Mouse (Mus musculus) retina, postnatal 1 day (tissue): ENCODE data around the gene Pik3ap1.
"Not testable (repeated sequence)": the region's sequence is repeated elsewhere in the genome, so short reads cannot be mapped to it uniquely, and the experiment has no call there.

ENCODE experiments used
- DNase-seq: peaks from one replicate; pipeline ENCODE4 v3.0.0-alpha.2; 2012

The Pik3ap1 gene

DNA sequence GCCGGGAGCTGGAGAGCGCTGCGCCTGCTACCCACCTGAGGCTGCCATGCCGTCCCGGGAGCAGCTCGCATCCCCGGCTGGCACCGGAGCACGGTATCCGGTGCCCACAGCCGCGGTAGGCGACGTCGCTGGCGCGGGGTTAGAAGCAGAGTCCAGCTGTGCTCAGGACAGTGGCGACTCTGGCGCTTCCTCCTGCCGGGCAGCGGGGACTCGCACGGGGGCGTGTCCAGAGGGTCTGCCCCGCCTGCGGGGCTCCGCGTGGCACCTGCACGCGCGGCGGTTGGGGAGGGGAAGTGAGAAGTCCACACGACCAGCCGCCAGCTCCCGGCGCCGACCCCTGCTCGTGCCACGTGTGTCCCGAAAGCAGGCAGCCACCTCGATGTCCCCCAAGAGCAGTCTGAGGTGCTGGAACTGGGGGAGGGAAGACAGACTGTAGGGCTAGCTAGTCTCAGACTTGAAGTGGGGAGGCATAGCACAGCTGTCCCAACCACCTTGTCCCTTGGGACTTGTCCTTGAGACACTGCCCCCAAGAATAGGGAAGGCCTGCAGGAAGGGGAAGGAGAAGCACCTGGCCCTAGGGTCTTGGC is at the start of gene Pik3ap1:
TSS of gene Pik3ap1 (minus strand) at position 181 of the 587 bp plus-strand sequence.
- DNase-seq = peak; percentile 69

DNA sequence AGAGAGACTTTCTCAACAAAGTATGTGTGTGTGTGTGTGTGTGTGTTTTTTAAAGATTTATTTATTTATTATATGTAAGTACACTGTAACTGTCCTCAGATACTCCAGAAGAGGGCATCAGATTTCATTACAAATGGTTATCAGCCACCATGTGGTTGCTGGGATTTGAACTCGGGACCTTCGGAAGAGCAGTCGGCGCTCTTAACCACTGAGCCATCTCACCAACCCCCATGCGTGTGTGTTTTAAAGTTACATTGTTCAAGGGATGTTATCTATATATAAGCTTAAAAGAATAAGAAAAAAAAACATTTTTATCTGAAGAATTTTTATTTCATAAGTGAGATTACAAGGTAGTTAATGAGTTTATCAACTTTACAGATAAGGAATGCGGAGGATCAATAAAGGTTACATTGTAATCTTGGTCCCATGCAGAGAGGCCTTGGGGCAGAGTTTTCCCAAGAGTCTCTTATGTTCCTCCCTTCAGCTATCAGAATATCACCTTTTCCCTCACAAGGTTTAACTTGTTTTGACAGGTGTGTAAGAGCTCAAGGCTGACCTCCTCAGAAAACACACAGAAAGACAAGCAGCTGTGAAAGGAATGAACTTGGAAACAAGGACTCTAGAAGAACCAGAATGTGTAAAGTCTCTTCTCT is 46.7 kb upstream of the Pik3ap1 start:
- DNase-seq = not testable (repeated sequence)

GRCm38 (mm10) chr19:41425927-41426772 is 41.2 kb upstream of the Pik3ap1 start:
- DNase-seq = not testable (repeated sequence)

- no peak for DNase-seq
These were observed 36.4 kb upstream of the Pik3ap1 start for GRCm38 (mm10) chr19:41421264-41421663.

- DNase-seq = no peak
These were observed 33.9 kb upstream of the Pik3ap1 start for GRCm38 (mm10) chr19:41418786-41419185.

DNA sequence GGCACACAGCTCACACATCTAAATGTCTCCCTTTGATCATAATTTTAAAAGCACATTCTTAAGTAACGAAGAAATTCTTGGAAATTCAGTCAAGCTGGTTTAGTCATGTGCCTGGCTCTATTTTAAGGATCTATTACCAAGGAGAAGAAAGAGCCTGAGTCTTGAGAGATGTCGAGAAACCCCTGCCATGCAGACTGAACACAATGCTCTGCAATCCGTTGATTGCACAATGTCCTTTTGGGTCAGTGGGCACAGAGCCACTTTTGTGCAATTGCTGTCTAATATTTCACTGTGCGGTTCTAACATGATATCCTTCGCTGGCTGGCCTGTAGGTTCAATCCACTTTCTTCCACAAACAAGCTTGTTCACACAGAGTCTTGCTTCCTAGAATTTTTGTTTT is 33.1 kb upstream of the Pik3ap1 start:
- peak; percentile 32 for DNase-seq

GRCm38 (mm10) chr19:41416201-41416600 is 31.3 kb upstream of the Pik3ap1 start:
- no peak for DNase-seq

DNA sequence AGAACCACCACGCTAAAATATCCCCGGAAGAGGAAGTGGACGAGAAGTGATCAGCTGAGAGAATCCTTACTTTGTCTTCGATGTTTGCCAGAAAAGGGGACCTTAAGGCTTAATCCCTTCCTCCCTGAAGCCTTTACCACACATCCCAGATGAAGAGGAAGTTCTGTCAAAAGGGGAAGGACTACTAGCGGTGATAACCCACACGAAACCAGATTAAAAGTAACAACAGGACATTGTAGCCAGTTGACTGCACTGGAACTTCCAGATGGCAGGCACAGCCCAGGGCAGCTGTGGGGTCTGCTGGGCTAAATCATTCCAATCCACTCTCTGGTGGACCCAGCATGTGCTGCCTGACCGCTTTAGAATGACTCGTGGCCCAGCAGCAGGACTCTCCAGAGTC is 17.7 kb upstream of the Pik3ap1 start:
- no peak for DNase-seq

DNA sequence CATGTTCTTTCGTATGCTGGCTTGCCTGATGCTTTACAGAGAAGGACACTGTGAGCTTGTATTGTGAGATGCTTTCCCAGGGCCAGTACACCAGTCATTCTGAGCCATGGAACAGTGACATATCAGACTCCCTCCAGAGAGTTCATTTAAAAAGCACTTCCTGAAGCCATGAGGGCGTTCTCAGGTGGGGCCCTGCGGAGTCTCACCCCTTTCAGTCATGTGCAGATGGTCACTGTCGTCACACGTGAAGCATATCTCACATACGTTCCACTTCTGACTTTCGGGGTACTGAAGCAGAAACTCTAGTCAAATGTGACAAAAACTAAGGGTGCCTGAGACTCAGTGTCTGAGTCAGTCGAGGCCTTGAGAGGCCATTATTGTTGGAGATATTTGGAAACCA is 6.0 kb upstream of the Pik3ap1 start:
- DNase-seq = no peak

- peak; percentile 35 for DNase-seq
These were observed 4.4 kb upstream of the Pik3ap1 start for GRCm38 (mm10) chr19:41389351-41389750.

GRCm38 (mm10) chr19:41388242-41388641 is 3.3 kb upstream of the Pik3ap1 start:
- DNase-seq = no peak

GRCm38 (mm10) chr19:41387262-41387661 is 2.4 kb upstream of the Pik3ap1 start:
- no peak for DNase-seq

GRCm38 (mm10) chr19:41384406-41384851 is 473 bp downstream of the Pik3ap1 start:
- peak; percentile 63 for DNase-seq

DNA sequence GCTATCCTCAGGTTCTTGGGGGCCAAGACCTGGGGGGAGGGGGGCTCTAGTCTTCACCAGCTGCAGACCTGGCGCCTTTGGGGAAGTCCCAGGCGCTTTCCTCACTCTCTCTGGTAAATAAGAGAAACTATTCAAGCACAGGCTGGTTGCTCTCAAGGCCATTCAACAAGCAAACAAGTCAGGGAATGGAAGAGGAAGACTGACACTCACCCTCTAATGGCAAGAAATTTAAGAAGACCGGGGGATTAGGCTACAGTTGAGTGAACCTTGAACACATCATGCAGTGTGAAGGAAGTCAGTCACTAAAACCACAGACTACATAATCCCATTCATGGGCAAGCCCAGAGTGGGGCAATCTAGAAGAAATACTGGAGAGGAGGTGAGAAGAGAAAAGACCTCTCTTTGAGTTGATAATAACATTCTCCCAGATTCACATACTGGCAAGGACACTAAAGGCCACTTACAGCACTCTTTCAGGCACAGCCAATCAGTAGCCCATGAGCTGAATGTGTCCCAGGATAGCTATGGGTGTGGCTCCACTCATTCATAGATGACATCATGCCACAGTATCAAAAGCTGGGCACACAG is 2.4 kb downstream of the Pik3ap1 start:
- DNase-seq = no peak

DNA sequence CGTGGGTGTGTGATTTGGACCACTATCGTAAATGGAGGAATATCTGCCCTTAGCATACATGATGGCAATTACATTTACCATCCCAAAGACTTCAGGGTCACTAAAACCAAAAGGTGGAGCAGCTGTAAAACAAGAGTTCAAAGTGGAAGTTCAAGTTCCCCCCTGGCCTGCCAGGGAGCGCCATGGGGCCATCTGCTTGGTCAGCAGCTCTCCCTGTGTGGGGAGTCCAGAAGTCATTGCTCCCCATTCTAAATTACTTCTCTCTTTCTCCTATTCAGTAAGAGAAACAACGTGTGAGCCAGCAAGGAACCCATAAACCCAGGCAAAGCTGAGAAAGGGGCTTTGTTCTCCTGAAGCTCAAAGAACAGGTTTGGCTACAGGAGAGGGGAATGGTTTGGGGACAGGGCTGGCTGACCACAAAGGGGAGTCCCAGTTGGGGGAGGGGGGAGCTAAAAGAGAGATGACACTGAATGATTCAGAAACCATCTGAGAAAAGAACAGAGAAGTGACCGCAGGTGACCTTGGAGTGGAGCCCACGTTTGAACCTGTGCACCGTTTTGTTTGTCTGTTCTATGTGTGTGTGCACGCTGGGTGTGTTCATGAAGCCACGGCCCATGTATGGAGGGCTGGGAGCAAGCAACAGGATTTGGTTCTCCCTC is 3.2 kb downstream of the Pik3ap1 start:
- DNase-seq = no peak

- DNase-seq = no peak
These were observed 5.7 kb downstream of the Pik3ap1 start for GRCm38 (mm10) chr19:41379195-41379594.

DNA sequence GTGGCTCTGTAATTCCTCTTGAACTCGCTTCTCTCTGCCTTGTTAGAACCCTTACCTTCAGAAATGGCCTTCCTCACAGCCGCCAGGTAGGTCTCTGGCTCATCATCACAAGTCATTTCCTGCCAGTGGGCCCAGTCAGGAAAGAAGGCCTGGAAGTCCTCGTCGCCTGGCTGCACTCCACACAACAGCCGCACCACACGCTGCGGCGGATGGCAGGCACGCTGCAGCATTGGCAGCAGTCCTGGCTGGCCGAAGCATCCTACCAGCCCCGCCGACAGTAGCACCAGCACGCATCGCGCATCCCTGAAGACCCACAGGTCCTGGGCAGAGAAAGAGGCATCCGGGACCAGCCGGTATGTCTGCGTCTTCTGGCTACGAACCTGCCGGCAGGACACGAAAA is 9.1 kb downstream of the Pik3ap1 start:
- DNase-seq = no peak

- DNase-seq = no peak
These were observed 9.8 kb downstream of the Pik3ap1 start for GRCm38 (mm10) chr19:41375096-41375495.

- DNase-seq = no peak
These were observed 10.2 kb downstream of the Pik3ap1 start for GRCm38 (mm10) chr19:41374658-41375057.

DNA sequence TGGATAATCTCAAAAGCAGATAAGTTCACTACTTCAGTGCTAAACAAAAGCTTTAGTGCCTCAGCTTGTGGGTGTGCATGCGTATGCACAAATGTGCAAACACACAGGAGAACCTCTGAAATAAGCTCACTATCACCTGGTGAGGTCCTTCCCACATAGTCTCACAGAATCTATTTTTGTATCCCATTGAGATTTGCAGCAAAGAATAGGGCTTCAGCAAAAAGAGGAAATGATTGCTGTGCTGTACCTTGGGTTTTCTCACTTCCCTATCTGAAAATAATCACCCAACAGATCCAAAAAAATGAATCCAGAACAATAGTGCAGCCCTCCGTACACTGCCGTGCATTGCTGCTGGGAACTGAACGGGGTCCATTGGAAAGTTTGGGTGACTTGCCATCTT is 12.6 kb downstream of the Pik3ap1 start:
- DNase-seq = no peak

DNA sequence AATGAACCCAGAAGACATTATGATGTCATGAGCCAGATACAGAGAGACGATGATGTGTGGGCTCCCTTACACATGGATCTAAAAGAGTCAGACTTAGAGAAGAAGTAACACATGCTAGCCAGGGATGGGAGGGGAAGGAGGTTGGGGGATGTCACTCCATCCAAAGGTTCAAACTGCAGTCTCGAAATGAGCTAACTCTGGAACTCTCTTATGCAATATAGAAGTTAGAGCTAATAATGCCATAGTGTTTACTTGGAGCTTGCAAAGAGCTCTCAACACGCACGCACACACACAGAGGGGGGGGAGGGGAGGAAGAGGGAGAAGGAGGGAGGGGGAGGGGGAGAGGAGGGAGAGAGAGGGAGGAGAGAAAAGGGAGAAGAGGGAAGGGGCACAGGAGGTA is 13.5 kb downstream of the Pik3ap1 start:
- DNase-seq = no peak

DNA sequence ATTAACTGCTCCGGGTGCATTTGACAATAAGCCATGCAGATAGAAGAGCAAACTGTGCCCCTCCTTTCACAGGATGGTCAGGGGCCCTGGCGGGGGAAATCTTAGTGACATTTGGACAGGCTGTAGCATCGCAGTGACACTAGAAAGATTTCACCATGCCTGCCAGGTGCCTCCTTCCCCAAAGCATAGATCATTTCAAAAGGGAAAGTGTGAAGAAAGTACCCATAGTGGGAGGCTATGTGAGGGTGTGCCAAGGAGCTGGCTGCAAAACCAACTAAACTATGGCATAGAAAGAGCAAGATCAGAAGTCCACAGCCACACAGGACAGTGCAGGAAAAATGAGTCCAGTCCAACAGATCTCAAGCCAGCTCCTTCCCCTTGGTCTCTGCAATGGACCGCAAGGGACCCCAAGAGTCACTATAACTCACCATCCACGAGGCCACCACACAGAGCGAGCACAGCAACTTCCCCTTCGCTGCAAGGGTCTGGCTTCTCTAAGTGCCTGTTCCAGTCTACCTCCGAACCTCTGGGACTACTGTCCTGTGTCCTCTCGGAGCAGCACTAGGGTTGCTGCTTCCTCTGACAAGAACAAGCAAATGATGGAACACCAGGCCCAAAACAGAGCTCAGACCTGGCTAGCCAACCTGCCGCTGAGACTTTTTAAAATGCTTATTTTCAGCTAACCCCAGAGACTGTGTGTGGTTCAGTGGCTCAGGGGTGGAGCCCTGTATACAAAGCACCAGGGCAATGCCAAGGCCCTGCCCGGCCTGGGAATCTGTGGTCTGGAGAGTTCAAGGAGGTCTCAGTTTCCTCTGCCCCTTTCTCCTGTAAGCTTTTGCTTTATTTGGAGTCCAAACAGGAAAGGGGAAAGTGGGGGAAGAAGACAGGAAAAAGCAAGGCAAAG is 15.1 kb downstream of the Pik3ap1 start:
- no peak for DNase-seq
